Mouse (Mus musculus) lung, adult 2 months (tissue): ENCODE measurements around the gene Slc48a1. TPM values are rescaled to one million over a fixed set of nuclear protein-coding genes. Genes with fewer than 3 reads are reported as not detected.

ENCODE experiments used
- DNase-seq: peaks from one replicate; pipeline ENCODE4 v3.0.0; 2022
- H3K4me1 ChIP-seq: fragments of 200-500 bp; 2 replicates; pipeline ENCODE4 v1.6.1; 2011; ENCODE audit warnings: low read length; ENCODE audit not compliant: control insufficient read depth, insufficient read depth
- H3K4me3 ChIP-seq: fragments of 200-500 bp; replicated peaks from 2 replicates; pipeline ENCODE3; 2011; ENCODE audit warnings: low read depth, mild to moderate bottlenecking, control low read depth, low read length; ENCODE audit errors: extremely low read depth
- CTCF ChIP-seq: fragments of 200-500 bp; IDR thresholded peaks from 2 replicates; pipeline ENCODE4 v1.5.1; 2011; ENCODE audit warnings: mild to moderate bottlenecking, low read length, control low read depth; ENCODE audit not compliant: insufficient read depth
- POLR2A ChIP-seq: fragments of 200-500 bp; IDR thresholded peaks from 2 replicates; pipeline ENCODE4 v1.6.1; 2011; ENCODE audit warnings: low read depth, mild to moderate bottlenecking, control low read depth, low read length, borderline replicate concordance; ENCODE audit errors: extremely low read depth
- WGBS: fragments of 180-500 bp; shearing (Covaris S2); methylation state at CpG from one replicate; pipeline ENCODE4 v1.1.7; 2018; 5-methylcytosine and 5-hydroxymethylcytosine counted together
- polyA plus RNA-seq: library from polyadenylated mRNA; depleted of rRNA; stranded (reverse); fragments of >200 nt; gene quantifications from 2 replicates; pipeline ENCODE4 v1.2.3, GENCODE M21; 2012

Slc48a1 gene
- polyA plus RNA-seq, 1 experiment, result 174 TPM

- WGBS, result 29% methylated on average over 10 of the region's 10 CpGs
- Histone ChIP-seq H3K4me1 (peaks cover 52% of the 10 kb centered on the region), H3K4me3 (no peak overlapping the region)
- TF ChIP-seq POLR2A, result no peak
- no peak for TF ChIP-seq CTCF
- DNase-seq, result peak; percentile 41
Measured at GRCm38 (mm10) chr15:97786412-97787112, 8.2 kb downstream of the Slc48a1 start.

GRCm38 (mm10) chr15:97787148-97787798 is 9.0 kb downstream of the Slc48a1 start:
- DNase-seq, result no peak
- Histone ChIP-seq H3K4me1 (peaks cover 49% of the 10 kb centered on the region), H3K4me3 (no peak overlapping the region)
- TF ChIP-seq CTCF, result no peak
- TF ChIP-seq POLR2A, result no peak
- 44% methylated on average over 7 of the region's 7 CpGs for WGBS

- no peak for TF ChIP-seq CTCF
- no peak for TF ChIP-seq POLR2A
- WGBS, result 41% methylated on average over 19 of the region's 19 CpGs
- DNase-seq, result no peak
- Histone ChIP-seq H3K4me1 (peaks cover 43% of the 10 kb centered on the region), H3K4me3 (no peak overlapping the region)
Measured at GRCm38 (mm10) chr15:97787799-97788667, 9.7 kb downstream of the Slc48a1 start.

GRCm38 (mm10) chr15:97788821-97789220 is 10.5 kb downstream of the Slc48a1 start:
- 13% methylated on average over 6 of the region's 6 CpGs for WGBS
- H3K4me1 ChIP-seq, result peaks cover 43% of the 10 kb centered on the region
- DNase-seq, result peak; percentile 52
- TF ChIP-seq POLR2A (peak; percentile 38; the same call in 1 of the 2 replicates), CTCF (no peak)
- no peak overlapping the region for H3K4me3 ChIP-seq

GRCm38 (mm10) chr15:97789761-97790505 is 11.6 kb downstream of the Slc48a1 start:
- TF ChIP-seq POLR2A, result peak; percentile 41; the same call in 1 of the 2 replicates
- peak; percentile 84 for TF ChIP-seq CTCF
- peak; percentile 76 for DNase-seq
- no peak overlapping the region for H3K4me3 ChIP-seq
- 36% methylated on average over 20 of the region's 20 CpGs for WGBS
- peaks cover 40% of the 10 kb centered on the region for H3K4me1 ChIP-seq

GRCm38 (mm10) chr15:97791126-97791700 is 12.9 kb downstream of the Slc48a1 start:
- TF ChIP-seq CTCF, result no peak
- 0 out of 2 replicates have a peak, but pooled peaks have one; percentile 6 for TF ChIP-seq POLR2A
- Histone ChIP-seq H3K4me3 (no peak overlapping the region), H3K4me1 (peaks cover 33% of the 10 kb centered on the region)
- WGBS, result 65% methylated on average over 11 of the region's 11 CpGs
- no peak for DNase-seq

- 87% methylated on average over 18 of the region's 18 CpGs for WGBS
- no peak for DNase-seq
- TF ChIP-seq CTCF (no peak), POLR2A (no peak)
- Histone ChIP-seq H3K4me1 (peaks cover 12% of the 10 kb centered on the region), H3K4me3 (no peak overlapping the region)
Measured at GRCm38 (mm10) chr15:97793386-97794153, 15.2 kb downstream of the Slc48a1 start.

GRCm38 (mm10) chr15:97794268-97794667 is 15.9 kb downstream of the Slc48a1 start:
- no peak overlapping the region for H3K4me3 ChIP-seq
- no peak for TF ChIP-seq POLR2A
- peak; percentile 11; the same call in 1 of the 2 replicates for TF ChIP-seq CTCF
- DNase-seq, result no peak
- H3K4me1 ChIP-seq, result peaks cover 7% of the 10 kb centered on the region; the same call in 1 of the 2 replicates
- WGBS, result 75% methylated on average over 5 of the region's 5 CpGs
